Mouse (Mus musculus) macrophage (primary cell): ENCODE results near the gene Ctse. TPM values are rescaled to one million over a fixed set of nuclear protein-coding genes. Genes with fewer than 3 reads are reported as not detected.
A peak's percentile ranks its signal among the peaks of the same experiment; 100 is the strongest.

ENCODE experiments used
- H3K27ac ChIP-seq: fragments of 350-480 bp; formaldehyde crosslinking; 2 replicates; pipeline ENCODE4 v1.9.0; 2021
- H3K36me3 ChIP-seq: fragments of 350-480 bp; formaldehyde crosslinking; 2 replicates; pipeline ENCODE4 v1.9.0; 2021; ENCODE audit errors: inconsistent target
- H3K4me3 ChIP-seq: fragments of 350-480 bp; formaldehyde crosslinking; 2 replicates; pipeline ENCODE4 v1.9.0; 2021; ENCODE audit errors: inconsistent target
- H3K79me2 ChIP-seq: fragments of 350-480 bp; formaldehyde crosslinking; 2 replicates; pipeline ENCODE4 v1.9.0; 2021; ENCODE audit errors: inconsistent target
- WGBS: methylation state at CpG from one replicate; pipeline ENCODE4 v1.1.7; 2026; ENCODE audit warnings: inconsistent platforms; ENCODE audit not compliant: missing documents; 5-methylcytosine and 5-hydroxymethylcytosine counted together
- polyA plus RNA-seq: library from polyadenylated mRNA; stranded (reverse); fragments of 250-400 nt; gene quantifications from 3 replicates; pipeline ENCODE4 v1.2.4, GENCODE M21; 2018; ENCODE audit warnings: inconsistent platforms

The Ctse gene
- polyA plus RNA-seq, 1 experiment from 2014 or later = 2.5 TPM

- Histone ChIP-seq H3K36me3 (peaks cover 44% of the 10 kb centered on the region), H3K27ac (peak overlapping the region; percentile 88), H3K79me2 (peaks cover 55% of the 10 kb centered on the region), H3K4me3 (no peak overlapping the region)
- 88% methylated on average over 5 of the region's 5 CpGs for WGBS
Observed at GRCm38 (mm10) chr1:131701391-131701790, 63.3 kb downstream of the Ctse start.

- Histone ChIP-seq H3K4me3 (no peak overlapping the region), H3K27ac (peak overlapping the region; percentile 88), H3K79me2 (peaks cover 53% of the 10 kb centered on the region), H3K36me3 (peaks cover 44% of the 10 kb centered on the region)
- WGBS = 28% methylated on average over 8 of the region's 8 CpGs
Observed at GRCm38 (mm10) chr1:131702094-131702766, 64.1 kb downstream of the Ctse start.

GRCm38 (mm10) chr1:131703482-131703881 is 65.4 kb downstream of the Ctse start:
- Histone ChIP-seq H3K4me3 (no peak overlapping the region), H3K27ac (peak overlapping the region; percentile 88), H3K79me2 (peaks cover 48% of the 10 kb centered on the region; the same call in 1 of the 2 replicates), H3K36me3 (peaks cover 48% of the 10 kb centered on the region)
- WGBS = 27% methylated on average over 2 of the region's 2 CpGs

- WGBS = 26% methylated on average over 4 of the region's 4 CpGs
- H3K79me2 ChIP-seq = peaks cover 40% of the 10 kb centered on the region; the same call in 1 of the 2 replicates
- peaks cover 78% of the 10 kb centered on the region for H3K36me3 ChIP-seq
- H3K4me3 ChIP-seq = no peak overlapping the region
- H3K27ac ChIP-seq = no peak overlapping the region
Observed at GRCm38 (mm10) chr1:131708338-131708737, 70.2 kb downstream of the Ctse start.

GRCm38 (mm10) chr1:131711518-131711917 is 73.4 kb downstream of the Ctse start:
- Histone ChIP-seq H3K79me2 (peaks cover 13% of the 10 kb centered on the region; the same call in 1 of the 2 replicates), H3K36me3 (peaks cover 85% of the 10 kb centered on the region)
- WGBS = 95% methylated on average over 10 of the region's 10 CpGs

GRCm38 (mm10) chr1:131712386-131712785 is 74.3 kb downstream of the Ctse start:
- WGBS = 68% methylated on average over 2 of the region's 2 CpGs
- Histone ChIP-seq H3K4me3 (no peak overlapping the region), H3K36me3 (peaks cover 77% of the 10 kb centered on the region), H3K27ac (no peak overlapping the region), H3K79me2 (peaks cover 6% of the 10 kb centered on the region; the same call in 1 of the 2 replicates)

More at GRCm38 (mm10) chr1:131711518-131711917, 73.4 kb downstream of the Ctse start:
- Histone ChIP-seq H3K4me3 (no peak overlapping the region), H3K27ac (no peak overlapping the region)

GRCm38 (mm10) chr1:131714388-131715337 is 76.6 kb downstream of the Ctse start:
- Histone ChIP-seq H3K4me3 (no peak overlapping the region), H3K79me2 (no peaks in the 10 kb centered on the region; the same call in 1 of the 2 replicates), H3K27ac (no peak overlapping the region), H3K36me3 (peaks cover 54% of the 10 kb centered on the region)
- 91% methylated on average over 20 of the region's 20 CpGs for WGBS

GRCm38 (mm10) chr1:131718952-131719694 is 81.0 kb downstream of the Ctse start:
- H3K79me2 ChIP-seq = no peaks in the 10 kb centered on the region
- H3K27ac ChIP-seq = no peak overlapping the region
- H3K36me3 ChIP-seq = peaks cover 17% of the 10 kb centered on the region
- 90% methylated on average over 16 of the region's 16 CpGs for WGBS
- no peak overlapping the region for H3K4me3 ChIP-seq

GRCm38 (mm10) chr1:131721989-131722388 is 83.9 kb downstream of the Ctse start:
- H3K4me3 ChIP-seq = no peak overlapping the region
- WGBS = 87% methylated on average over 3 of the region's 3 CpGs
- H3K27ac ChIP-seq = no peak overlapping the region
- H3K79me2 ChIP-seq = no peaks in the 10 kb centered on the region
- H3K36me3 ChIP-seq = no peaks in the 10 kb centered on the region

- H3K36me3 ChIP-seq = no peaks in the 10 kb centered on the region
- no peak overlapping the region for H3K4me3 ChIP-seq
- whole genome bisulfite sequencing = 86% methylated on average over 4 of the region's 4 CpGs
- H3K27ac ChIP-seq = no peak overlapping the region
- H3K79me2 ChIP-seq = no peaks in the 10 kb centered on the region
Observed at GRCm38 (mm10) chr1:131723549-131723948, 85.4 kb downstream of the Ctse start.

Other genes with a start within 250 kb of the Ctse start
- 107 to 111 TPM (median 110 TPM) in 3 replicates for gene Srgap2, start 111.0 kb upstream of the Ctse start, polyA plus RNA-seq
- 1.5 to 5.9 TPM (median 2.1 TPM) in 3 replicates for gene Fam72a, start 110.4 kb upstream of the Ctse start, polyA plus RNA-seq
- gene Avpr1b, start 39.1 kb upstream of the Ctse start, polyA plus RNA-seq = not detected in 3 replicates
- 161 to 338 TPM (median 284 TPM) in 3 replicates for gene Rab7b, start 50.4 kb downstream of the Ctse start, polyA plus RNA-seq
- gene Slc26a9, start 105.7 kb downstream of the Ctse start, polyA plus RNA-seq = 0.05 TPM in 1 of 3 replicates, not detected in the others
- gene Pm20d1, start 159.1 kb downstream of the Ctse start, polyA plus RNA-seq = not detected in 3 replicates
- gene Slc41a1, start 189.2 kb downstream of the Ctse start, polyA plus RNA-seq = 4.1 to 6.3 TPM (median 5.8 TPM) in 3 replicates
- gene Rab29, start 228.9 kb downstream of the Ctse start, polyA plus RNA-seq = 26.8 to 49.2 TPM (median 42.9 TPM) in 3 replicates